Mouse (Mus musculus): ENCODE measurements around the gene Fkrp.

Fkrp gene

DNA sequence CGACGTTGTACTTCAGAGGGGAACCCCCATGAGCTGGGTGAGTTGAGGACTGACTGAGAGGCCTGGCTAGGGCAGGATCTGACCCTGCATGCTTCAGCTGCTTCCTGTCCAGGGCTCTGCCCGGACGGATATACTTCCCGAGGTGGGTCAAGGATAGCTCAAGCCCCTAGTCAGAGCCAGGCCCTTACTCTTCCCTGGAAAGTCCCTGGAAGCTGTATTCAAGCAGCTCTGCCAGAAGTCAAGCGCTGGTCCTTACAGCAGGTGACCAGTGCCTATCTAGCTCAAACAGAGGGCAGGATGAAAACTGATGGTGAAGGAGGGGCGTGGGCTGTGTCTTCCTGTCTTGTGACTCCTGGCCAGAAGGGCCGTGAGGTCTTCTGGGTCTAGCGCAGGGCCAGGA is 13.9 kb upstream of the Fkrp start:
- DNase-seq (ENCODE audit: low spot score): no peak

DNA sequence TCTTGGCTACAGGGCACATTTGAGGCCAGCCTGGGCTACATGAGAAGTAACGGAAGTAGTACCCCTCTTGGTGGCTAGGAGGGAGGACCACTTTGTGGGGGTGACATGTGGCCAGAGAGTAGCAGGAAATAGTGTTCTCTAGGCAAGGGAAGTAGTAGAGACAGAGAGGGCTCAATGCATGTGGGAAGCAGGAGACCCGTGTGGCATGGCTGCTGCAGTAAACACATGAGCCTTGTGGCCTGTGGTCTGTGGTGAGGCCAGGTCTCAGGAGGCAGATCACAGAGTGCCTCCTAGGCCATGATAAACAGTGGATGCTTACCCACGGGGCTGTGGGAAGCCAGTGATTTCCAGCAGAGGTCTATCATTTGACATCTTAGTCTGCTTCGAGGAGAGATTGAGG is 10.7 kb upstream of the Fkrp start:
- DNase-seq (ENCODE audit: low spot score): no peak

DNA sequence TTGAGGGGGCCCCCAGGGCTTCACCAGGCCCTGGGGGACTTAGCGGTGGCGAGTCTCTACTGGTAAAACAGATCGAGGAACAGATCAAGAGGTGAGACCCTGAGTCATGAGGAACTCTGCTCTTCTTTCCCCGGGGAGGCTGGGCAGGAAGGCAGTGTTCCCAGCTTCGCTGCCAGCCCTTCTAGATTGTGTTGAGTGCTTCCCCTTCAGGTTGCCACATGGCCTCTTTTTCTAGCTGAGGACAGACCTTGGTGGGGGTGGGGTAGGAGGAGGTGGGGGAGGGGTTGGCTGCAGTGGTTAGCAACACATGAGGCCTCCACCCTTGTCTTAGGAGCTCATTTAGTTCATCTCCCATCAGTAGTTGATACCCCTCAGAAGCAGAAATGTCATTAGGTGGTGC is 10.0 kb upstream of the Fkrp start:
- DNase-seq (ENCODE audit: low spot score): no peak

DNA sequence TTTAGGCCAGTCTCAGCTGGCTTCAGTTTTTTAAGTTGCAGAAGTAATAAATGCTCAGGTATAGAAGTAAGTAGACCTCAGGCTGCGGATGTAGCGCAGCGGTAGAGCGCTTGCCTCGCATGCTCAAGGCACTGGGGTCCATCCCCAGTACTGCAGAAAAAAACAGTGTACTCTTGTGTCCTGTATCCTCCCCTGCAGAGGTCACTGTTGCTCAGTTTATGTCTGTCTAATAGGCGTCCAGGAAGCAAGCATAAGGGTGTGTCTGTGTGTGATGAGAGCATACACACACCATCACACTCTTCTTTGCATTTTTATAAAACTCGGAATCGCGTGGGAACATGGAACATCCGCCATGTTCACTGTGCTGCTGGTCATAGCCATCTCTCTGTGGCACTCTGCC is 9.3 kb upstream of the Fkrp start:
- no peak for DNase-seq (ENCODE audit: low spot score)

DNA sequence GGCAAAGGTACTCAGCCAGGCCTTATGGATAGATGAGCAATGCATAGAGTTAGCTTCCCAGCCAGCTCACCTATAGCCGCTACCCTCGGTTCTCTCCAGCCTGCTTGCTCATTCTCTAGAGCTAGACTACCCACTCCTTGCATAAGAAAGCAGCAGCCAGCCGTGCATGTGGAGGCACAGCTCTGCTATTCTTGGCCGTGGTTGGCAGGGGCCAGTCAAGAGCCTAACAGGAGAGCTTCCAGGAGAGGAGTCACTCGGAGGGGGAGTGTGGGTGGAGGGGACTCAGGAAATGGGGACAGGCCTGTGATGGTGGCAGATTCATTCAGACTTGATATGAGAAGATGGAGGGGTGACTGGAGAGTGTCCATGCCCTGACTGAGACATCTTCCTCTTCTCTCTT is 7.2 kb upstream of the Fkrp start:
- DNase-seq (ENCODE audit: low spot score): no peak

DNA sequence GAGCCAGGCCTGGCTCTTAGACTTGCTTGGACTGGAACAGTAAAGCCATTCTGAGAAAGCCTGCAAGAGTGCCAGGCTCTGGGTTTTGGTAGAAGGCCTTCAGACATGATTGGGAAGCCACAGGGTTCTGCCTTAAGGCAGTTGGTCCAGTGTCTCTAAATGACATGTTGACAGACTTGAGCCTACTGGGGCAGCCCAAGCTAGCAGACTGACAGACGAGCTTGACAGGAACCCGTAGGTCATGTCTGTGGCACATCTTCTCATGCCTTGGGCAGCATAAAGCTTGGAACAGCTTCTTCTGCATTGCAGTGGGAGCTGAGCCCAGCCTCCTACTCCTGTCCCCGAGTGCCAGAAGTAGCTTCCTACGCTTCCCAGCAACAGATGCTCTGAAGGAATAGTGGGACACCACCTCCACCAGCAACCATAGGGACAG is 5.2 kb upstream of the Fkrp start:
- no peak for DNase-seq (ENCODE audit: low spot score)

DNA sequence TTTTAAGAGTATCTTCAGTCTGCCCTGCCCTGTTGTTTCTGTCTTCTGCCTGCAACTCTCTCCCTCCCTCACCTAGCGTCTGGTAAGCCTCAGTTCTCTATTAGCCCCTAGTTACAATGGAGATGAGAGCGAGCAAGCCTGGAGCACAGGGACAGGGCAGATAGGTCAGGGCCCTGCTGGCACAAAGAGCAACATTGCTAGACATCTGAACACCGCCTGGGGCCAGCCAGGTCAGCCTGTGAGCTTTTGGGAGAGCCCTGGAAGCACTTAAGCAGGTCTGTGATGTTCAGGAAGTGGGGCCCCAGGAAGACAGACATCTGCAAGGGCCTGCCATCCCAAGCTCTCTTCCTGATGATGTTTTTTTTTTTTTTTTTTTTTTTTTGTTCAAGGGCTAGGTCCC is 4.6 kb upstream of the Fkrp start:
- peak; percentile 50 for DNase-seq (ENCODE audit: low spot score)

DNA sequence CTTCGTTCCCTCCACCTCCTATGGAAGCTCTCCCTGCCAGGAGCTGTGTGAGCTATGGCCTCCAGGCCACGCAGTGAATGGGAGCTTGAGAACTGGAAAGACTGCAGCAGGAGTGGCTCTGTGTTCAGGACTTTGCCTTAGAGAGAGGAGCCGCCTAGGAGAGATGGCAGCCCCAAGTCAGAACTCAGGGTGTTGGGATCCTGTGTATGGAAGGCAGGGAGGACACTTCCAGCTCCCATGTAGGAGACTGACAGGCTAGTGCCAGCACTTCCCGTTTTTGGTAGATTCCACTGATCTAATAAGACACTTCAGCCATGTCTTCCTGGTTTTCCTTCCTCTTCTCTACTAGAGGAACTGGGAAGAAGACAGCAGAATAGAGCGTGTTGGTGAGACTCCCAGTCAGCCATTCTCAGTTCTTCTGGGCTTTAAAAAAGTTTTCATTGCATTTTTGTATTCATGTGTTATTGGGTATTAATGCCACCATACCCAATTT is 3.8 kb upstream of the Fkrp start:
- no peak for DNase-seq (ENCODE audit: low spot score)

DNA sequence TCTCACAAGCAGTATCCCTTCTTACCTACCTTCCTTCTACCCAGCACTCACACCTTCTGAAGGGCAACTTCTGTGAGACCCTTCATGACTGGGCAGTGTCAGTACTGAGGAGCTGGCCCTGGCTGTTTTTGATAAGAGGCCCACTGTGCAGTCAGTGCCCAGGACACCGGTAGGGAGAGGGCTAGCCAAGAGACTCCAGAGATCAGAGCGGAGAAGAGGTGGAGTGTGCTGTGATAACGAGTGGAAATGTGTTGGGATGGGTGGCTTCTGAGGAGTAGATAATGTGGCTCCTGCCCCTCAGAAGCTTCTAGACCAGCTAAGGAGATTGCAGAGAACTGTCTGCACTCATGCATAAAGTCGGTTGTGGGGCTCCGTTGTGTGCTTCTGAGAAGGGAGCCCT is 3.3 kb upstream of the Fkrp start:
- no peak for DNase-seq (ENCODE audit: low spot score)

DNA sequence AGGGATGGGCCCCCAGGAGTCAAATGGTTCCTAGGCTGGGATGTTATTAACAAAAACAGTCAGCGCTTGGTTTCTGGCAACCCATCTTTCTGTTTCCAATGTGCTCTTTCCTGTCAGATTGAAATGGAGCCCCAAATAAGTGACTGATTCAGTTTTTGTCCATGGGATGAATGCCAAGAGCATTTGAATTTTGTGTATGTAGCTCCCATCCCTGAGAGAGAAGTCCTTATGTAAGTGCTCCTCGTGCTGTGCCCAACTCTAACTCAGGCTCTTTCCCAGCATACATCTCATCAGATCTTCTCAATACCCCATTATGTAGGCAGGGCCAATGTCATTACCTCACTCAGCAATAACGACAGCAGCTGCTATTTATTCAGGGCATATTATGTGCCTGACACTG is 1.2 kb upstream of the Fkrp start:
- no peak for DNase-seq (ENCODE audit: low spot score)

DNA sequence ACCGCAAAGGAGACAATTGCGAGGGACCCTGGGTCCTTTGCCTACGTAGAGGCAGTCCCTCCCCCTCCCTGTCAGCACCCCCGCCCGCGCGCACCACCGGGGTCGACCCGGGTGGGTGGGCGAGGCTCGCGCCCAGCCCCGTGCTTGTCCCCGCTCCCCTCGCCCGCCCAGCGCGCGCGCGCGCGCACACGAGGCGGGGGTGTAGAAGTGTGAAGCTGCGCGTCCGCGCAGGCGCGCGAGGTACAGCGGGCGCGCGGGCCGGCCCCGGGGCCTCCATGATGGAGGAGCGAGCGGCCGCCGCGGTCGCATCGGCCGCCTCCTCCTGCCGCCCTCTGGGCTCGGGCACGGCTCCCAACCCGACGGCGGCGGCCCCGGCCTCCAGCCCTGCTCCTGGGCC is 456 bp downstream of the Fkrp start:
- peak; percentile 88 for DNase-seq (ENCODE audit: low spot score)

DNA sequence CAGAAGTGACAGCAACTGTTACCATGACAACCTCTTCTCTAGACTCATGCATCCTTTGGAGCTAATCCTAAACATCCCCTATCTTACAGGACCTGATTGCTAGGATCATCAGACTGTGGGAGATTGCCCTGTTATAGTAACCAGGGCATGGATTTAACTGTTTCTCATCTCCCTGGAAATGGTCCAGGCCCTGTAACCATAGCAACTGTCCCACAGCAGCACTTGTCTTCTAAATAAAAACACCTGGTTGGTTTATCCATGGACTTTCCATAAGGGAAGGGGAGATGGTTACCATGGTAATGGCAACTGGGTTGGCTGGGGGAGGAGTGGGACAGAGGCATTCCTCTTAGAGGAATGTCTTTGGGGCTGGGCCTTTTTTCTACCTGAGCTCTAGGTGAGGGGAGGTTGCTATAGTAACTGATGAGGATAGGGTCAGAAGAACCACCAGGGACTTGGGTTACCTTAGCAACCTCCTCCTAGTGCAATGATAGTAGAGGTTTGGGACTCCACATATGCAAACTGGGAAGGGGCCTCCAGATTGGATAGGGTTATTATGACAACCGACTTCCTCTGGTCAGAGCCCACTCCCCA is 1.1 kb downstream of the Fkrp start, which contains the start of gene Strn4:
TSS of gene Strn4 (plus strand) at position 539 of the 591 bp plus-strand sequence.
- DNase-seq (ENCODE audit: low spot score): peak; percentile 76

DNA sequence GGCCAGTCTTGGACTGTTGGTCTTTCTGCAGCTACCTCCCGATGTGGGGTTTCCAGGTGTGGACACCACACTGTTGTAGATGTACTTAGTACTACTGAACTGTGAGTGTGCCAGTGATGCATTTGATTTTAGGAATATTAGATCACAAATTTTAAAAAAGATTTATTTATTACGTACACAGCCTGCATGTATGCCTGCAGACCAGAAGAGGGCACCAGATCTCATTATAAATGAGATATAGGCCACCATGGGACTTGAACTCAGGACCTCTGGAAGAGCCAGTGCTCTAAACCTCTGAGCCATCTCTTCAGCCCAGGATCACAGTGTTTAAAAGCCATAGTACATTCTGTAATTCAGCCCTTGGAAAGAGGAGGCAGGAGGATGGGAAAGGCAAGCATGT is 4.0 kb downstream of the Fkrp start:
- no peak for DNase-seq (ENCODE audit: low spot score)

DNA sequence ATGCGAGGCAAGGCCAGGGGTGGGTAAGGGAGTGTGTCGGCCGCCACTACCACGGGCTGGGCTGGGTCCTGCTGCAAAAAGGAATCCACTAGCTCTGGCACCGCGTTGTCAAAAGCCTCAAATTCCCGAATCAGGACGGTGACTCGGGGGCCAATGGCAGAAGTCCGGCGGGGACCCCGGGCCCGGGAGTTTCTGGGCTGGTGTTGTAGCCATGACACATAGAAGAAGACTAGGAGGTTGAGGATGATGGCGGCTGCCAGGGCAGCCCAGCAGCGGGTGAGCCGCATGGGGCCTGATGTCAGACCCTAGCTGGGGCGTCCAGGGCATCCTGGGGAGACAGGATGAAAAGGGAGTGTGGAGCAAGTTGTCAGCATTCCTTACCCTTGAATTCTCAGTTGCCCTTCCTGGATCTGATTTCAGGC is 4.9 kb downstream of the Fkrp start:
- no peak for DNase-seq (ENCODE audit: low spot score)

DNA sequence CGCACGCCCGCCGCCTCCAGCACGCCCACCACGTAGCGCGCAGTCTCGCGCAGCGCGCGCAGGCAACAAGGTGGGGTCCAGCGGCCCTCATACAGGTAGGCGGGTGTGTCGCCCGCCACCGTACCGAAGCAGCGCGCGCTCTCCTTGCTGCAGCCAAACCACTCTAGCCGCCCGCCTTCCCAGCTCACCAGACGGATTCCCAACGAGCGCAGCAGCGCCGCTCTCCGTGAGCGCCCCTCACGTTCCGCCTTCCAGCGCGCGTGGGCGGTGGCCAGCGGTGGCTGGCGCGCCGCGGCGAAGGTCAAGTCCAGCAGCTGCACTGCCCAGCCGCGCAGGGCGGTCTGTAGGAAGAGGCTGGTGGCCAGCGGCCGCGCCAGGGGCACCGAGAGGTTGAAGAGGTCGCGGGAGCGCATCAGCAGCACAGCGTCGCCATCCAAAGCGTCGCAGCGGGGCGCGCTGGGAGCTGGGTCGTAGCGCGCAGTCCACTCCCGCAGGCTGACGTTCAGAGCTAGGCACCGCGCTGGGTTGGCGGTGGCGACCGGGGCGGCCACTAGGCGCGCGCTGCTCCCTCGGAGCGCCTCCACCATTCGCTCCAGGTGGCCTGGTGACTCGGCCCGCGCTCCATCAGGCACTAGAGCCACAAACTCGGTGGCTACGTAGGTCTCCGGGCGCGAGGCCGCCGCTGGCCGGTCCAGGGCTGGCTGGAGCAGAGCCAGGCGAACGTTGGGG is 5.4 kb downstream of the Fkrp start:
- peak; percentile 69 for DNase-seq (ENCODE audit: low spot score)

DNA sequence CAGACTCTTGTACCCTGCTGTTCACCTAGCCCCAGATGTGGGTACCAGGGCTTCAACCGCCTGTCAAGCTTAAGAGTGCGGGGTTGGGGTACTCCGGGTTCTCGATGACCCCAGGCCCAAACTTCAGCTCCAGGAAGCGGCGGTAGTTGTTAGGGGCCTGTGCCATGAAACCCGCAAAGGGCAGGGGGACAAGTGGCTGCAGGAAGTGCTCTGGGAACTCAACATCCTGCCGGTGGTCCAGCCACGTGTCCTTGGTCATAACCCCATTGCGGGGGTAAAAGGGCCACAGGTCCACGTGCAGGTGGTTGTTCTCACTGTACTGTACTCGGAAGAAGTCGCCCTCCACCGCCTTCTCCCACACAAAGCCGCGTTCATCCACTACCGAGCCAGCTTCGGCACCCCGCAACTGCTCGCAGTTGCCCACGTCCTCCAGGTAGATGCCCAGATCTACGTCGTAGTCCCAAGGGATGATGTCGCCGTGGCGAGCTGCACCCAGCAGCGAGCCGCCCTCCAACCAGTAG is 6.1 kb downstream of the Fkrp start:
- DNase-seq (ENCODE audit: low spot score): no peak

DNA sequence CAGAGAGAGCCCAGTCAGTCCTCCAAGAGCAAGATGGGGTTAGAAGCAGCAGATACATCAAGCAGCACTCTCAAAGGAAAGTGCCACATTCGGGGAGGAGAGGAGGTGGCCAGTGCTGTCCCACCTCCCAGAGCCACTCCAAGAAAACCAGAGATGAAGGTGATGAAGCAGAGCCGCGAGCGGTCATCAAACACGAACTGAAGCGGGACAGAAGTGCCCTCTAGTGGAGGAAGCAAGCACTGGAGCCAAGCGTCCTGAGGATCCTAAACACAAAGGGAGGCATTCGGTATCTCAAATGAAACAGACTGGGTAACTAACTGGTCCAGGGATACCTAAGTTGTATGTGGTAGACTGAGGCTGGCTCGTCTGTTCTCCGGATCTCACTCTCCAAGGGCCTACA is 6.8 kb downstream of the Fkrp start:
- DNase-seq (ENCODE audit: low spot score): peak; percentile 89

DNA sequence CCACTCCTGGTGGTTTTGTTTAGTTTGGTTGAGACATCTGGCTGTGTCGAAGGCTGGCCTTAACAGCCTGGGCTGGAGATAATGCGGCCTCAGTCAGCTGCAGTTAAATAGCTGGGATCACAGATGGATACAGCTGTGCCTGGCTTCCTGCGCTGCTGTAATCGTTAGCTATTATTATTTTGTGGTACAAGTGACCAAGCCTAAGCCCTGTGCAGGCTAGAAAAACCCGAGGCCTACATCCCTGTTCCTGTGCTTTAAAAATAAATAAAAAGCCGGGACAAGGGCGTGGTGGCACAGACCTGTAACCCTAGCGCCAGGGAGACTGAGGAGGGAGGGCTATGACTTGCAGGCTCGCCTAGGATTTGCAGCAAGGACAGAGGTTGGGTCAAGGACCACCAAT is 7.9 kb downstream of the Fkrp start:
- no peak for DNase-seq (ENCODE audit: low spot score)

DNA sequence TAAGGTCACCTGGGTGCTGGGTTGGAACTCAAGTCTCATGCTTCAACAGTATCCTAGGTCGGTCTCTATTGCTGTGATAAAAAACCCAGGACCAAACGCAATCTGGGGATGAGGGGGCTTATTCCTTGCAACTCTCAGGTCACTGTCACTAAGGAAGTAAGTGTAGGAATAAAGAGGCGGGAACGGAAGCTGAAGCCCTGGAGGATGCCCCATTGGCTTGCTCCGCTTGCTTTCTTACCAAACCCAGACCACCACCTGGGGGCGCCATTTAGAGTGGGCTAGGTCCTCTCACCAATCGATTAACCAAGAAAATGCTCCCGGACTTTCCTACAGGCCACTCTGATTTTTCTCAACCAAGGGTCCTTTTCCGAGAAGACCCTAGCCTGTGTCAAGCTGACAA is 8.6 kb downstream of the Fkrp start:
- no peak for DNase-seq (ENCODE audit: low spot score)

DNA sequence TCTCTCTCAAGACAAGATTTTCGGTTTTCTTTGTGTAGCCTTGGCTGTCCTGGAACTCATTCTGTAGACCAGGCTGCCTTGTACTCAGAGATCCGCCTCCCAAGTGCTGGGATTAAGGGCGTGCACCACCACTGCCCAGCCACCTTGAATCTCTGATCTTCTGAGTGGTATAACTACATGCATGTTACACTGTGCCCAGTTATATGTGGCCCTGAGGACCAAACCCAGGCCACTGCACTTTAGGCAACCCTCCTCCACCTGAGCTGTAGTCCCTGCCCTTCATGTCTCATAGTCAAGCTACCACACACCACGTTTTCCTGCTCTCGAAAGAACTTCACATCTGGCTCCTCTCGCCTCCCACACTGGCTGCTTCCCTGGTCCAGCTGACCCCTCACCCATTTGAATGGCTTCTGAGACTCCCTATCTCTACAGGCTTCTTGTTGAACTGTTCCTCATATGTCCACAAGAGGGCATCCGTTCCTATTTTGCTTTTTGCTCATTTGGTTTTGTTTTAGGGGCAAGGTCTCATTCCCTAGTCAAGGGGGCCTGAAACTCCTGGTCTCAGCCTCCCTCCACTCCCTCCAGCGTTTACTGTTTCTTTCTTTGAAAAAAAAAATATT is 12.0 kb downstream of the Fkrp start:
- DNase-seq (ENCODE audit: low spot score): peak; percentile 83

DNA sequence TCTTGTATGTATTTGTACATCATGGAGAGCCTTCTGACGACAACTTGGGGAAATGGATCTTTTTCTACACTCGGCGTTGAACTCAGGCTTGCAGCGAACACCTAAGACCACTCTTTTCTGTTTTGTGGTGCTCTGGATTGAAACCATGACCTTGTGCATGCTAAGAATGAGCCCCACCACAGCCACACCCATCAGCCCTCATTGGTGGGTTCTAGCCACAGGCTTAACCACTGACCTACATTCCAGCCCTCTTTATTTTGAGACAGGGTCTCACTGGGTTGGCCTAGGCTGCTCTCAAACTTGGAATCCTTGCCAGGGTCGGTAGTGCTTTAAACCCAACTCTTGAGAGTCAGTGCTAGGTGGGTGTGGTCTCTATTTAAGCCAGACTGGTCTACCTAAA is 21.6 kb downstream of the Fkrp start:
- DNase-seq (ENCODE audit: low spot score): no peak

DNA sequence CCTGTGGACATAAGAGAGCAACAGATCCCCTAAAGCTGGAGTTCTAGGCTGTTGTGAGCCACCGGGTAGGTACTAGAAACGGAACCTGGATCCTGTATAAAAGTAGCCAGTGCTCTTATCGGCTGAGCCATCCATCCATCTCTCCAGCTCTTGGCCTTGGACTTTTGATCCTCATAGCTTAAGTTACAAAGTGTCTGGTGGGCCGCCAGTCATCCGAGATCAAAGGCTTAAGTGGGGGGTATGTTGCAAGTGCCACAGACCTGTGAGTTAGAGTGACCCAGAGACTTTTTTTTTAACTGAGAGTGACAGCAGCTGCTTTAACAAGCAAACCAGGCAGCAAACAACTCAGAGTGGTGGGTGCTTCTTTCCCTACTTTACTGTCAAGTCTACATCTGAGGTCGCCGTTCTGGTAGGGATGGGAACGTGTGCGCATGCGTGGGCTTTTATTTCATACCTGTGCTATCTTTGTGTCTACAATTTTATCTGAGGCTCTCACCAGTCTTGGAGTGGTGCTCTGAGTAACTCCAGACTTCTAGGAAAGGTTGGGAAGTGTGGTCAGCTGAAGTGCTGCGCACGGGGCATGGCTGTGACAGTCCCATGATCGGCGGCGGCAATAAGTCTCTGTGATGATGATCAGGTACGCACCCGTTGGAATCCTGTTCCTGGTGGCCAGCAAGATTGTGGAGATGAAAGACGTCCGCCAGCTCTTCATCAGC is 23.4 kb downstream of the Fkrp start:
- DNase-seq (ENCODE audit: low spot score): no peak

DNA sequence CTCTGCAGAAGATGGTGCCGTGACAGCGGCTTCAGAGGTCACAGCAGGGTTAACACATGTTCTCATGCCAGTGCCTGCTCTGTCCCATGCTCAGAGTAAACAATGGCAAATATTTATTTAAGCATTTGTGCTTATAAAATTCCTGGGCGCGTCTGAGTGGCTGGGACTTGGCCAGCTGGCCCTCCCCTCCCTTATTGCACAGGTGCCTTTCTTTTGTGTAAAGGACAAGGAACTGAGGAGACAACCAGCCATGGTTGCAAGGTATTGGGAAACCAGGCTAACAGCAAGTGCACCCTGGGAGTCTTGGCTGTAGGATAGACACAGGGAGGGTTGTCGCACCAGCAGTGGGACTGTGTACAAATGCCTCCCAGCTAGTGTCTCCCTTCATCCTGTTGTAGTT is 24.2 kb downstream of the Fkrp start:
- no peak for DNase-seq (ENCODE audit: low spot score)

All from embryo, embryonic 10.5 days (tissue).